ENCODE assay signal across 15 mouse cellular contexts in the genomic region with DNA sequence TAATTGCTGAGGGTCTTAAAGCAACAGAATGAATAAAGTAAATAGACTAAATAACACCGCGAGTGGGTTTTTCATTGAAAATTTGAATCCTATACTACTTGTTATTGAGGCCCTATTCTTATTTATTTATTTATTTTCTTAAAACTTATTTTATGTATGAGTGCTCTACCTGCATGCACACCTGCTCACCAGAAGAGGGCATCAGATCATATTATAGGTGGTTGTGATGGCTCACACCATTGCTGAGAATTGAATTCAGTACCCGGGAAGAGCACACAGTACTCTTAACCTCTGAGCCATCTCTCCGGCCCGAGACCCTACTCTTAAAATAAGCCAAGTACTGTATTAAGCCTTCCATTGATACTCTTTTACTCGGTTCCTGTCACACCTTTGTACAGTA. TPM values are rescaled to one million over a fixed set of nuclear protein-coding genes. Genes with fewer than 3 reads are reported as not detected.
DNase-seq lines count a peak whose midpoint lies in the region; ATAC-seq and TF ChIP-seq lines count a peak whose summit lies in the region.
"Had no signal": no experiment of that assay in that cellular context is flagged by ENCODE, and none has a peak within 500 bp of the region (broad histone marks: within the 10 kb centered on the region; RNA-seq: fewer than 3 reads in every experiment).

No protein-coding gene starts in this region.

- H3K9ac ChIP-seq in kidney, embryonic 15.5 days: no peak overlapping the region
- no peak overlapping the region for H3K9ac ChIP-seq in midbrain, postnatal 0 days (replicated peaks; ENCODE audit: low read length, poor library complexity, severe bottlenecking)
- no peak overlapping the region for H3K9ac ChIP-seq in midbrain, embryonic 15.5 days
- no peak overlapping the region for H3K9ac ChIP-seq in stomach, postnatal 0 days (ENCODE audit: low read length)
- H3K9ac ChIP-seq: lung, embryonic 15.5 days had no signal

- TF ChIP-seq CTCF in kidney, adult 2 months (conservative IDR thresholded peaks at IDR 0.05; ENCODE audit: insufficient read depth, insufficient read length, low read depth, low read length): peak; percentile 13; the same call in 1 of the 2 replicates
- TF ChIP-seq CTCF in midbrain, postnatal 0 days (IDR thresholded peaks at IDR 0.05): peak; percentile 44
- peak; percentile 62 for TF ChIP-seq CTCF in stomach, postnatal 0 days (IDR thresholded peaks at IDR 0.05; ENCODE audit: low read depth)

- H3K36me3 ChIP-seq in kidney, adult 2 months (ENCODE audit: control insufficient read depth, insufficient read depth, low read length): no peaks in the 10 kb centered on the region
- H3K36me3 ChIP-seq in kidney, embryonic 15.5 days: no peaks in the 10 kb centered on the region
- no peaks in the 10 kb centered on the region for H3K36me3 ChIP-seq in midbrain, postnatal 0 days (ENCODE audit: insufficient read depth, low read length)
- no peaks in the 10 kb centered on the region for H3K36me3 ChIP-seq in midbrain, embryonic 15.5 days (replicated peaks)
- no peaks in the 10 kb centered on the region for H3K36me3 ChIP-seq in stomach, postnatal 0 days (ENCODE audit: control insufficient read depth, insufficient read depth, low read length)
- H3K36me3 ChIP-seq: lung, embryonic 15.5 days; midbrain, embryonic 10.5 days had no signal

- no peaks in the 10 kb centered on the region for H3K4me1 ChIP-seq in kidney, adult 2 months (ENCODE audit: control insufficient read depth, insufficient read depth, low read length)
- peaks cover 11% of the 10 kb centered on the region for H3K4me1 ChIP-seq in kidney, embryonic 15.5 days
- H3K4me1 ChIP-seq in midbrain, postnatal 0 days (ENCODE audit: insufficient read depth, low read length): no peaks in the 10 kb centered on the region
- H3K4me1 ChIP-seq in midbrain, embryonic 15.5 days: peaks cover 15% of the 10 kb centered on the region
- H3K4me1 ChIP-seq in stomach, postnatal 0 days (replicated peaks; ENCODE audit: control insufficient read depth, insufficient read depth): no peaks in the 10 kb centered on the region

- no peak for TF ChIP-seq EP300 in stomach, postnatal 0 days (optimal IDR thresholded peaks at IDR 0.05)

- no peaks in the 10 kb centered on the region for H3K9me3 ChIP-seq in kidney, embryonic 15.5 days (replicated peaks)
- no peaks in the 10 kb centered on the region for H3K9me3 ChIP-seq in midbrain, postnatal 0 days (ENCODE audit: low read length)
- H3K9me3 ChIP-seq in midbrain, embryonic 15.5 days: no peaks in the 10 kb centered on the region
- no peaks in the 10 kb centered on the region for H3K9me3 ChIP-seq in stomach, postnatal 0 days (ENCODE audit: control insufficient read depth, low read length)
- H3K9me3 ChIP-seq: lung, embryonic 15.5 days; midbrain, embryonic 10.5 days had no signal

- no peak overlapping the region for H3K4me3 ChIP-seq in kidney, adult 2 months (ENCODE audit: insufficient read depth, low read depth, low read length)
- H3K4me3 ChIP-seq in kidney, embryonic 15.5 days (replicated peaks): no peak overlapping the region
- H3K4me3 ChIP-seq in midbrain, postnatal 0 days (ENCODE audit: low read depth, low read length): no peak overlapping the region
- no peak overlapping the region for H3K4me3 ChIP-seq in midbrain, embryonic 15.5 days
- no peak overlapping the region for H3K4me3 ChIP-seq in stomach, postnatal 0 days (ENCODE audit: low read depth, low read length)
- H3K4me3 ChIP-seq: lung, embryonic 15.5 days; midbrain, embryonic 10.5 days had no signal

- H3K27me3 ChIP-seq in kidney, adult 2 months (replicated peaks; ENCODE audit: control insufficient read depth, insufficient read depth, low read length): no peaks in the 10 kb centered on the region
- no peaks in the 10 kb centered on the region for H3K27me3 ChIP-seq in kidney, embryonic 15.5 days
- peaks cover 6% of the 10 kb centered on the region; the same call in 1 of the 2 replicates for H3K27me3 ChIP-seq in midbrain, postnatal 0 days (ENCODE audit: insufficient read depth, low read length)
- H3K27me3 ChIP-seq in midbrain, embryonic 15.5 days (replicated peaks): peaks cover 18% of the 10 kb centered on the region; the same call in 1 of the 2 replicates
- no peaks in the 10 kb centered on the region for H3K27me3 ChIP-seq in stomach, postnatal 0 days (ENCODE audit: control insufficient read depth, insufficient read depth, low read length)
- H3K27me3 ChIP-seq: lung, embryonic 15.5 days had no signal

- H3K4me2 ChIP-seq in kidney, embryonic 15.5 days: no peak overlapping the region
- H3K4me2 ChIP-seq in midbrain, postnatal 0 days (ENCODE audit: low read depth, low read length, poor library complexity, severe bottlenecking): no peak overlapping the region
- H3K4me2 ChIP-seq in midbrain, embryonic 15.5 days: no peak overlapping the region
- H3K4me2 ChIP-seq in stomach, postnatal 0 days (replicated peaks; ENCODE audit: low read depth): no peak overlapping the region
- H3K4me2 ChIP-seq: lung, embryonic 15.5 days had no signal

- no peak overlapping the region for H3K27ac ChIP-seq in kidney, adult 2 months (ENCODE audit: insufficient read depth, low read depth, low read length)
- no peak overlapping the region for H3K27ac ChIP-seq in kidney, embryonic 15.5 days
- no peak overlapping the region for H3K27ac ChIP-seq in midbrain, postnatal 0 days (ENCODE audit: low read depth, low read length)
- no peak overlapping the region for H3K27ac ChIP-seq in midbrain, embryonic 15.5 days
- H3K27ac ChIP-seq in stomach, postnatal 0 days (replicated peaks): no peak overlapping the region
- H3K27ac ChIP-seq: lung, embryonic 15.5 days; midbrain, embryonic 10.5 days had no signal

- no peak for ATAC-seq in kidney, embryonic 15.5 days (replicated peaks; ENCODE audit: low FRiP score)
- ATAC-seq in midbrain, postnatal 0 days (ENCODE audit: low FRiP score): no peak
- ATAC-seq in midbrain, embryonic 15.5 days (replicated peaks): no peak
- ATAC-seq in stomach, postnatal 0 days (ENCODE audit: low FRiP score, low TSS enrichment): no peak

- 85% methylated on average over 6 of the region's 6 CpGs for WGBS in kidney, adult 2 months
- WGBS in kidney, embryonic 15.5 days: 87% methylated on average over 6 of the region's 6 CpGs
- whole genome bisulfite sequencing in midbrain, postnatal 0 days: 86% methylated on average over 6 of the region's 6 CpGs
- 86% methylated on average over 6 of the region's 6 CpGs for WGBS in midbrain, embryonic 15.5 days
- WGBS in stomach, postnatal 0 days: 84% methylated on average over 6 of the region's 6 CpGs

- no peak for TF ChIP-seq POLR2A in kidney, adult 2 months (IDR thresholded peaks at IDR 0.05; ENCODE audit: low read depth, low read length)

- DNase-seq in kidney, adult 2 months: no peak
- no peak for DNase-seq in midbrain, postnatal 0 days (ENCODE audit: low spot score)
- DNase-seq in MEL-GATA-1-ER (ENCODE audit: extremely low read depth, low read depth): peak; percentile 47
- DNase-seq in stomach, postnatal 0 days (ENCODE audit: low spot score): no peak
- DNase-seq in yolk sac, embryonic 10.5 days (ENCODE audit: low spot score): no peak
- DNase-seq: cerebellum, adult 9-11 months; heart, adult 18-20 months; kidney, adult 11 months had no signal

RNA-seq across cellular contexts. Expression of a gene that starts 2.7 kb away (rescaled TPM):
- polyA plus RNA-seq in kidney, adult 2 months (2012; rRNA removed): 0.62 and 0.67 TPM in 2 replicates
- 4.2 and 4.4 TPM in 2 replicates for polyA plus RNA-seq in kidney, embryonic 15.5 days (2015; fragmentation: Nextera tagmentation; extraction: Ambion mirVana)
- 0.85 and 1.7 TPM in 2 replicates for total RNA-seq in midbrain, postnatal 0 days (2014; rRNA removed)
- polyA plus RNA-seq in midbrain, postnatal 0 days (2015; fragmentation: Nextera tagmentation; extraction: Ambion mirVana): 0.63 and 0.88 TPM in 2 replicates
- 1.3 and 1.4 TPM in 2 replicates for polyA plus RNA-seq in midbrain, embryonic 15.5 days (2015; fragmentation: Nextera tagmentation; extraction: Ambion mirVana)
- polyA plus RNA-seq in stomach, postnatal 0 days (2015; fragmentation: Nextera tagmentation; extraction: Ambion mirVana): 5.6 and 6.8 TPM in 2 replicates

RNA-seq across cellular contexts. Expression of a gene that starts 25.9 kb away (rescaled TPM):
- 0.04 and 5.1 TPM in 2 replicates for polyA plus RNA-seq in kidney, adult 2 months (2012; rRNA removed)
- 0.70 and 1.9 TPM in 2 replicates for polyA plus RNA-seq in kidney, embryonic 15.5 days (2015; fragmentation: Nextera tagmentation; extraction: Ambion mirVana)
- not detected in 2 replicates for total RNA-seq in midbrain, postnatal 0 days (2014; rRNA removed)
- not detected in 2 replicates for polyA plus RNA-seq in midbrain, postnatal 0 days (2015; fragmentation: Nextera tagmentation; extraction: Ambion mirVana)
- 0.06 TPM in 1 of 2 replicates, not detected in the other for polyA plus RNA-seq in midbrain, embryonic 15.5 days (2015; fragmentation: Nextera tagmentation; extraction: Ambion mirVana)
- polyA plus RNA-seq in stomach, postnatal 0 days (2015; fragmentation: Nextera tagmentation; extraction: Ambion mirVana): 0.19 and 0.28 TPM in 2 replicates
- total RNA-seq: heart, adult 18-20 months; hematopoietic stem cell, adult 5-6 weeks; layer of hippocampus, adult 8-10 months; left cerebral cortex, postnatal 25 days had no signal
- polyA plus RNA-seq: midbrain, embryonic 10.5 days had no signal

RNA-seq across cellular contexts. Expression of a gene that starts 41.6 kb away (rescaled TPM):
- polyA plus RNA-seq in kidney, adult 2 months (2012; rRNA removed): 13.3 and 17.2 TPM in 2 replicates
- 107 and 111 TPM in 2 replicates for polyA plus RNA-seq in kidney, embryonic 15.5 days (2015; fragmentation: Nextera tagmentation; extraction: Ambion mirVana)
- total RNA-seq in midbrain, postnatal 0 days (2014; rRNA removed): 51.3 and 60.3 TPM in 2 replicates
- 60.3 and 67.9 TPM in 2 replicates for polyA plus RNA-seq in midbrain, postnatal 0 days (2015; fragmentation: Nextera tagmentation; extraction: Ambion mirVana)
- 92.6 and 93.0 TPM in 2 replicates for polyA plus RNA-seq in midbrain, embryonic 15.5 days (2015; fragmentation: Nextera tagmentation; extraction: Ambion mirVana)
- 47.6 and 47.9 TPM in 2 replicates for polyA plus RNA-seq in stomach, postnatal 0 days (2015; fragmentation: Nextera tagmentation; extraction: Ambion mirVana)
